Mouse (Mus musculus) hematopoietic multipotent progenitor cell, adult 10-12 weeks (in vitro differentiated cells): Measurements from ENCODE around the gene Tkt. TPM values are rescaled to one million over a fixed set of nuclear protein-coding genes. Genes with fewer than 3 reads are reported as not detected.

Experiments used
- polyA plus RNA-seq: library from polyadenylated mRNA; stranded (reverse); fragments of >175 nt; gene quantifications from 2 replicates; pipeline ENCODE4 v1.2.3, GENCODE M21; 2012; ENCODE audit warnings: low replicate concordance

Gene Tkt
- 97.6 and 224 TPM in 2 replicates for polyA plus RNA-seq

GRCm38 (mm10) chr14:30548131-30548720 lies at the start of gene Tkt:
Gene Tkt, plus strand, starts transcription at chr14:30548359.

Other genes with a start within 250 kb of the Tkt start
- gene Dcp1a, start 68.8 kb upstream of the Tkt start, polyA plus RNA-seq = 44.4 and 75.8 TPM in 2 replicates
- gene Cacna1d, start 56.9 kb upstream of the Tkt start, polyA plus RNA-seq = 0.71 and 2.0 TPM in 2 replicates
- gene Prkcd, start 77.9 kb downstream of the Tkt start, polyA plus RNA-seq = 101 and 268 TPM in 2 replicates
- gene Rft1, start 106.0 kb downstream of the Tkt start, polyA plus RNA-seq = 1.4 and 6.8 TPM in 2 replicates
- gene Sfmbt1, start 166.5 kb downstream of the Tkt start, polyA plus RNA-seq = 1.2 and 1.9 TPM in 2 replicates